Mouse (Mus musculus) MEL (cell line): ENCODE data around the gene Myo1h. TPM values are rescaled to one million over a fixed set of nuclear protein-coding genes. Genes with fewer than 3 reads are reported as not detected.

Experiments used
- DNase-seq: peaks from one replicate; pipeline ENCODE4 v3.0.0; 2011; ENCODE audit warnings: low read depth, low spot score
- H3K27ac ChIP-seq: 2 replicates; pipeline ENCODE4 v1.5.1; 2012; ENCODE audit warnings: low read depth, mild to moderate bottlenecking, control low read depth, low read length, moderate library complexity; ENCODE audit not compliant: control insufficient read depth
- H3K27me3 ChIP-seq, 2 experiments: fragments of 150-350 bp in 1 of 2; sonication (generic) in 1 of 2; 2 replicates each; pipeline ENCODE4 v1.6.1; 2012; ENCODE audit warnings: low read length in 2 of 2, mild to moderate bottlenecking in 2 of 2, improper control_type of control experiment in 1 of 2, moderate library complexity in 1 of 2; ENCODE audit not compliant: insufficient read depth in 2 of 2, control insufficient read depth in 1 of 2
- H3K36me3 ChIP-seq, 2 experiments: 2 replicates each; pipeline ENCODE4 v1.6.1; 2012 to 2014; ENCODE audit warnings: low read length in 2 of 2, improper control_type of control experiment in 1 of 2, inconsistent platforms in 1 of 2, mild to moderate bottlenecking in 1 of 2; ENCODE audit not compliant: insufficient read depth in 2 of 2, control insufficient read depth in 1 of 2
- H3K4me1 ChIP-seq, 2 experiments: fragments of 150-350 bp in 1 of 2; sonication (generic) in 1 of 2; 2 replicates each; pipeline ENCODE4 v1.6.1; 2012; ENCODE audit warnings: low read length in 2 of 2, improper control_type of control experiment in 1 of 2, mild to moderate bottlenecking in 1 of 2; ENCODE audit not compliant: insufficient read depth in 2 of 2, control insufficient read depth in 1 of 2
- H3K4me3 ChIP-seq, 2 experiments: fragments of 150-350 bp in 1 of 2; sonication (generic) in 1 of 2; 2 replicates each; pipeline ENCODE4 v1.5.1; 2012; ENCODE audit warnings: low read depth in 2 of 2, low read length in 2 of 2, mild to moderate bottlenecking in 2 of 2, moderate library complexity in 2 of 2, control low read depth in 1 of 2, improper control_type of control experiment in 1 of 2; ENCODE audit not compliant: control insufficient read depth in 1 of 2, insufficient read depth in 1 of 2
- H3K79me2 ChIP-seq: 2 replicates; pipeline ENCODE4 v1.6.1; 2012; ENCODE audit warnings: mild to moderate bottlenecking, low read length, moderate library complexity; ENCODE audit not compliant: control insufficient read depth, poor library complexity, insufficient read depth
- H3K9ac ChIP-seq: 2 replicates; pipeline ENCODE4 v1.6.1; 2012; ENCODE audit warnings: low read depth, mild to moderate bottlenecking, control low read depth, low read length, moderate library complexity; ENCODE audit not compliant: control insufficient read depth, poor library complexity, severe bottlenecking
- H3K9me3 ChIP-seq: fragments of 150-350 bp; sonication (generic); replicated peaks from 2 replicates; pipeline ENCODE4 v1.6.1; 2012; ENCODE audit warnings: mild to moderate bottlenecking, low read length, improper control_type of control experiment, moderate library complexity; ENCODE audit not compliant: insufficient read depth
- E2F4 ChIP-seq: IDR thresholded peaks from 2 replicates; pipeline ENCODE4 v1.6.1; 2011; ENCODE audit warnings: low read depth, low read length, improper control_type of control experiment, borderline replicate concordance
- ELF1 ChIP-seq: IDR thresholded peaks from 2 replicates; pipeline ENCODE4 v1.6.1; 2014; ENCODE audit warnings: low read depth, mild to moderate bottlenecking, inconsistent platforms, low read length, improper control_type of control experiment, moderate library complexity
- EP300 ChIP-seq, 2 experiments: IDR thresholded peaks; 2 replicates each; pipeline ENCODE4 v1.6.1; 2011; ENCODE audit warnings: improper control_type of control experiment in 2 of 2, low read length in 2 of 2, low read depth in 1 of 2, mild to moderate bottlenecking in 1 of 2
- GATA1 ChIP-seq: IDR thresholded peaks from 2 replicates; pipeline ENCODE4 v1.6.1; 2011; ENCODE audit warnings: low read depth, low read length, improper control_type of control experiment
- HCFC1 ChIP-seq: IDR thresholded peaks from 2 replicates; pipeline ENCODE4 v1.6.1; 2012; ENCODE audit warnings: low read depth, mild to moderate bottlenecking, inconsistent platforms, low read length, improper control_type of control experiment, moderate library complexity
- JUND ChIP-seq: IDR thresholded peaks from 2 replicates; pipeline ENCODE4 v1.6.1; 2011; ENCODE audit warnings: low read depth, mild to moderate bottlenecking, improper control_type of control experiment, low read length
- MAX ChIP-seq: IDR thresholded peaks from 2 replicates; pipeline ENCODE4 v1.6.1; 2011; ENCODE audit warnings: low read length, improper control_type of control experiment
- MEF2A ChIP-seq: IDR thresholded peaks from 2 replicates; pipeline ENCODE4 v1.6.1; 2014; ENCODE audit warnings: low read depth, mild to moderate bottlenecking, inconsistent platforms, low read length, improper control_type of control experiment; ENCODE audit not compliant: poor library complexity, insufficient replicate concordance, severe bottlenecking; ENCODE audit errors: extremely low read depth
- MXI1 ChIP-seq: IDR thresholded peaks from 2 replicates; pipeline ENCODE4 v1.6.1; 2011; ENCODE audit warnings: mild to moderate bottlenecking, low read depth, low read length, improper control_type of control experiment
- MYB ChIP-seq: IDR thresholded peaks from 2 replicates; pipeline ENCODE4 v1.6.1; 2011; ENCODE audit warnings: mild to moderate bottlenecking, low read depth, low read length, improper control_type of control experiment
- MYC ChIP-seq: IDR thresholded peaks from 2 replicates; pipeline ENCODE4 v1.6.1; 2011; ENCODE audit warnings: low read depth, mild to moderate bottlenecking, low read length, improper control_type of control experiment, moderate library complexity
- POLR2AphosphoS2 ChIP-seq: IDR thresholded peaks from 2 replicates; pipeline ENCODE4 v1.6.1; 2011; ENCODE audit warnings: low read length, improper control_type of control experiment
- POLR2AphosphoS5 ChIP-seq: IDR thresholded peaks from 2 replicates; pipeline ENCODE4 v1.6.1; 2012; ENCODE audit warnings: low read depth, borderline replicate concordance, mild to moderate bottlenecking, inconsistent platforms, low read length, moderate library complexity, mixed read lengths
- RCOR1 ChIP-seq: IDR thresholded peaks from 2 replicates; pipeline ENCODE4 v1.6.1; 2012; ENCODE audit warnings: low read depth, mild to moderate bottlenecking, inconsistent platforms, low read length, improper control_type of control experiment
- SIN3A ChIP-seq: IDR thresholded peaks from 2 replicates; pipeline ENCODE4 v1.6.1; 2012; ENCODE audit warnings: low read length, improper control_type of control experiment, inconsistent platforms
- TCF12 ChIP-seq: IDR thresholded peaks from 2 replicates; pipeline ENCODE4 v1.6.1; 2014; ENCODE audit warnings: low read depth, mild to moderate bottlenecking, inconsistent platforms, low read length, improper control_type of control experiment, moderate library complexity
- UBTF ChIP-seq: IDR thresholded peaks from 2 replicates; pipeline ENCODE4 v1.6.1; 2012; ENCODE audit warnings: low read depth, mild to moderate bottlenecking, inconsistent platforms, low read length, improper control_type of control experiment, moderate library complexity, borderline replicate concordance; ENCODE audit not compliant: insufficient read depth
- USF1 ChIP-seq: IDR thresholded peaks from 2 replicates; pipeline ENCODE4 v1.6.1; 2014; ENCODE audit warnings: low read depth, mild to moderate bottlenecking, inconsistent platforms, low read length, improper control_type of control experiment, moderate library complexity
- ZKSCAN1 ChIP-seq: IDR thresholded peaks from 2 replicates; pipeline ENCODE4 v1.6.1; 2012; ENCODE audit warnings: low read depth, mild to moderate bottlenecking, inconsistent platforms, low read length, improper control_type of control experiment, moderate library complexity
- ZMIZ1 ChIP-seq: IDR thresholded peaks from 2 replicates; pipeline ENCODE4 v1.6.1; 2012; ENCODE audit warnings: low read depth, mild to moderate bottlenecking, inconsistent platforms, low read length, improper control_type of control experiment, moderate library complexity
- polyA plus RNA-seq, 2 experiments: library from polyadenylated mRNA; stranded (reverse) in 1 of 2; unstranded in 1 of 2; fragments of >175 nt in 1 of 2; fragments of >200 nt in 1 of 2; gene quantifications; 2 replicates each; pipeline versions ENCODE4 v1.2.1 to v1.2.4; 2012; ENCODE audit warnings: low replicate concordance in 2 of 2, low read depth in 1 of 2; ENCODE audit not compliant: insufficient read length in 2 of 2, insufficient read depth in 1 of 2, missing spikeins in 1 of 2
- total RNA-seq: library from RNA; depleted of rRNA; stranded (reverse); fragments of 300-350 nt; gene quantifications from 2 replicates; pipeline ENCODE4 v1.2.3, GENCODE M21; 2012

Gene Myo1h
- total and polyA plus RNA-seq, 3 experiments = 0.33 to 4.6 TPM; not detected in 1

DNA sequence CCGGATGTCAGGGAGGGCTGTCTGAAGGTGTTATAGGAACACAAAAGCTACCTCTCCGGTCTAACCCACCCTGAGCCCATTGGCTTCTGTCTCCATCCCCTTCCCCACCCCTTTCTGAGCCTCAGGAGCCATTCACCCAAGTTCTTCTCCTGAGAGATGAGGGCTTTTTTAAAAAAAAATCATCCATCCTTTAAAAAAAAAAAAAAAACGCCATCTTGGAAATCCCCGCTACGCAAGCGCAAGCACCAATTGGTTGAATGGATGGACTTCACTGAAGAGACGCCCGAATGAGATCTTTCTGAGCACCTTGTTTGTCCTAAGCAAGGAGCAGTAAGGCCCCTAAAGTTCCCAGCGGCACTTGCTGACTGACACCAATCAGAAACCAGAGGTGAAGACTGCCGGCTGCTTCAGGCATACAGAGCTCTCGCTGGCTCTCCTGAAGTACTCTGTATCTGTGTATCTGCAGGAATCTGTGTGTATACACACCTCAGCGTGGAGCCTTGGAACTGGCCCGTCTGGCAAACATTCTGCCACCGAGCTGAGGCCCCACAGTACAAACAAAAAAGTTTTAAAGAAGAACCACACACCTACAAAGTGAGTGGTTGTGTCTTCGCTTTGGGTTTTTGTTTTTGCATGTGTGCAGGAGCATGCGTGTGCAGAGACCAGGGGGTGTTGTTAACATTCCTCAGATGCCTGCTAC lies 1.9 kb upstream of the Myo1h start:
- H3K4me3 ChIP-seq = no peak overlapping the region
- H3K79me2 ChIP-seq = no peaks in the 10 kb centered on the region

DNA sequence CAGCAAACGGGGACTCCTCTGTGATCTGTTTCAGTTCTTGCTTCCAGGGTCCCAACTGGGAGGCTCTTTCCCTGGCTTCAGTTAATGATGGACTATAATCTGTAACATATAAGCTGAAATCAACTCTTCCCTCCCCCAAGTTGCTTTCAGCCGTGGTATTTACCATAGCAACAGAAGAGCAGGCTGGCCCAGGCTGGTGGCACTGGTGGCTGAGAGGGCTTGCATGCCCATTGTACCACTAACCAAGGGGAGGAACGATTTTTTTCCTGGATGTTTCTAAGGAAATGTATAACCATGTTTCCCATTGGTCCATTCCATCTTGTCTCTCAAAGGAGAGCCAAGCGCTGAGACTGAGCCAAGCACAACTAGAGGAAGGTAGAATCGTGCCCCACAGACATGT lies 570 bp upstream of the Myo1h start:
- Histone ChIP-seq H3K4me1 (no peaks in the 10 kb centered on the region), H3K4me3 (no peak overlapping the region), H3K79me2 (no peaks in the 10 kb centered on the region), H3K27ac (no peak overlapping the region), H3K36me3 (no peaks in the 10 kb centered on the region), H3K9ac (no peak overlapping the region), H3K27me3 (no peaks in the 10 kb centered on the region), H3K9me3 (no peaks in the 10 kb centered on the region)
- DNase-seq = no peak
- TF ChIP-seq ZKSCAN1 = no peak
- TF ChIP-seq SIN3A = no peak

More for the DNA sequence above, 1.9 kb upstream of the Myo1h start:
- Histone ChIP-seq H3K9ac (no peak overlapping the region), H3K9me3 (no peaks in the 10 kb centered on the region), H3K27ac (no peak overlapping the region), H3K27me3 (peaks cover 0 to 1% of the 10 kb centered on the region in 2 experiments; a peak in 1 of 4 replicates), H3K4me1 (no peaks in the 10 kb centered on the region), H3K36me3 (no peaks in the 10 kb centered on the region)
- DNase-seq = no peak
- TF ChIP-seq EP300 (IDR thresholded peaks at IDR 0.05; ENCODE audit: low read depth in 1 of 2, low read length in 2 of 2) (no peak), RCOR1 (no peak), POLR2AphosphoS5 (no peak), SIN3A (no peak), JUND (no peak), E2F4 (no peak), GATA1 (no peak), ELF1 (no peak), TCF12 (no peak), MYB (no peak), UBTF (no peak)

DNA sequence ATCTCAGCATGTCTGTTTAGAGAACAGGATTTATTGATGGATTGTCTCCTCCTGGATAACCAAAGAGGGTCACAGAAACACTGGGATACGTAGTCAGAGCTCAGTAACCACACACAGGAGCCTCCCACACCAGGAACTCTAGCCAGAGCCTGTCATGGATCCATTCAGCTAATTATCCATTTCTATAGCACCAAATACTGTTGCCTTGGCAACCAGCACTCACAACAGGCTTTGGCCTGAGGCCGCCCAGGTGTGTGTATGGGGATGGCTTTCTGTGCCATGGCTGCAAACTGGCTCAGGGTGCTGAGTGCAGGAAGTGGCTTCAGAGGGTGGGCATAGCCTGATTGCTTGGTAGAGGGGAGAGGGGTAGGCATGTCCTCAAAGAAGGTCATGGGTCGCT lies 1.0 kb downstream of the Myo1h start:
- no peak overlapping the region for H3K27ac ChIP-seq
- no peaks in the 10 kb centered on the region for H3K9me3 ChIP-seq
- DNase-seq = no peak
- no peaks in the 10 kb centered on the region for H3K79me2 ChIP-seq
- no peaks in the 10 kb centered on the region for H3K4me1 ChIP-seq
- no peak overlapping the region for H3K9ac ChIP-seq
- H3K36me3 ChIP-seq = no peaks in the 10 kb centered on the region
- TF ChIP-seq MXI1 (no peak), RCOR1 (no peak), MYC (no peak), HCFC1 (no peak), USF1 (no peak), POLR2AphosphoS2 (no peak), ZKSCAN1 (no peak), MAX (no peak), ZMIZ1 (no peak), MEF2A (no peak)
- TF ChIP-seq, all 39 proteins: peak for 0
- Histone ChIP-seq H3K27me3 (no peaks in the 10 kb centered on the region), H3K4me3 (no peak overlapping the region)
